Mouse (Mus musculus): ENCODE results near the gene Sntn. TPM values are rescaled to one million over a fixed set of nuclear protein-coding genes. Genes with fewer than 3 reads are reported as not detected.

Gene Sntn
- 5.4 TPM for polyA plus RNA-seq (2014; fragmentation: Illumina TruSeq; extraction: RNeasy Lipid Tissue Mini Kit (QIAGEN cat#74804); ENCODE audit: low read depth, low replicate concordance)

DNA sequence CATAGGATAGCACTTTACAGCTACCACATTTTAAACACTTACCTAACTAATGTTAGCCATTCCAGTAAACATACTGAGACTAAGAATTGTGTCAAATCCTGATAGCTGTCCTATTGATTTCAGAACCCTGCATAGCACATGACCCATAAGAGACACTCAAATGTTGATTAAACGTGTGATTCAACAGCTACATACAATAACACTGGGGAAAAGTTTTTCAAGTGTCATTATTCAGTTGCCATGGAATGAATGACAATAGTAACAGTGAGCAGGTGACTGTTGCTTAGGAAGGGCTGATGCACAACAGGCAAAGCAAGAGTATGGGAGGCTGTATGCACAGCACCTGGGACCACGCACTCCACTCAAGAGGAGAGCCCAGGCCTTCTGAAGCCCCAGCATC is at the start of gene Sntn:
TSS of gene Sntn (plus strand) at position 301 of the 400 bp plus-strand sequence.

Other genes with a start within 250 kb of the Sntn start
- gene Gm281, start 243.6 kb downstream of the Sntn start, polyA plus RNA-seq (2014; fragmentation: Illumina TruSeq; extraction: RNeasy Lipid Tissue Mini Kit (QIAGEN cat#74804); ENCODE audit: low read depth, low replicate concordance), result not detected